Mouse (Mus musculus) lung, postnatal 0 days (tissue): ENCODE measurements around the gene 1700020A23Rik.

Experiments
- CTCF ChIP-seq: IDR thresholded peaks from 2 replicates; pipeline ENCODE4 v1.5.1; 2016; ENCODE audit warnings: antibody characterized with exemption, mild to moderate bottlenecking
- EP300 ChIP-seq: IDR thresholded peaks from 2 replicates; pipeline ENCODE4 v1.6.1; 2016; ENCODE audit warnings: antibody characterized with exemption, mild to moderate bottlenecking, control low read depth

DNA sequence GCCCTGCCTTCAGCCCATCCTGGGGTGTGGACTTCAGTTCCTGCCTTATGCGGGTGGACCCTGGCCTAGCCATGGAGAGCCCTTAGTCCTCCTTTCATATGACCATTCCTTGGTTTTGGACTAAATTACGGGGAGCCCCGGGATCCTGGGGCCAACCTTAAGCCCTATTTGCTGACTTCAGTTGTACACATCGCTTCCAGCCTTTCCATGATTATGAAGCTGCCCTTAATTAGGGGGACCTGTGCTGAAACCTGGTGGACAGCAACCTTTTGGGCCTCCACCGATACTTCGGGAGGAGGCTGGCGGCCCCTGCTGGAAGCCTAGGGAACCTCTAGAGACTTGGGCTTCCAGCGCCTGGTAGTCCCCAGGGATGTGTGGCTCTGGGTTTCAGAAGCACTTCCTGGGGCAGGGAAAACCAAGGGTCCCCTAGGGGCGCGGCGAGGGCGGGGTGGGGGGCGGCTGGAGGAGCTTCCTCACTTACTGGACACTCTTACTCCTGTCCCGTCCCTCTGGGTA is 42.5 kb upstream of the 1700020A23Rik start:
- TF ChIP-seq CTCF (peak; percentile 82), EP300 (no peak)
